Mouse (Mus musculus) heart, embryonic 12.5 days (tissue): ENCODE results near the gene Triobp. TPM values are rescaled to one million over a fixed set of nuclear protein-coding genes. Genes with fewer than 3 reads are reported as not detected.

ENCODE experiments used
- ATAC-seq: fragments of 200-750 bp; cut with Nextera tagmentation; 2 replicates; pipeline ENCODE4 v1.8.0; 2017; ENCODE audit warnings: moderate TSS enrichment, moderate library complexity; ENCODE audit not compliant: insufficient number of reproducible peaks, low FRiP score
- H3K27ac ChIP-seq: fragments of 300-500 bp; sonication (generic); 2 replicates; pipeline ENCODE4 v1.5.1; 2016; ENCODE audit warnings: mild to moderate bottlenecking, moderate library complexity; ENCODE audit not compliant: poor library complexity, severe bottlenecking
- H3K27me3 ChIP-seq: fragments of 300-500 bp; sonication (generic); replicated peaks from 2 replicates; pipeline ENCODE4 v1.6.1; 2016; ENCODE audit warnings: mild to moderate bottlenecking, moderate library complexity
- H3K36me3 ChIP-seq: fragments of 300-500 bp; sonication (generic); 2 replicates; pipeline ENCODE4 v1.6.1; 2016; ENCODE audit warnings: mild to moderate bottlenecking, moderate library complexity
- H3K4me1 ChIP-seq: fragments of 300-500 bp; sonication (generic); replicated peaks from 2 replicates; pipeline ENCODE4 v1.6.1; 2016; ENCODE audit warnings: mild to moderate bottlenecking
- H3K4me2 ChIP-seq: fragments of 300-500 bp; sonication (generic); 2 replicates; pipeline ENCODE4 v1.6.1; 2016; ENCODE audit warnings: mild to moderate bottlenecking, moderate library complexity
- H3K4me3 ChIP-seq: fragments of 300-500 bp; sonication (generic); 2 replicates; pipeline ENCODE4 v1.5.1; 2016; ENCODE audit warnings: mild to moderate bottlenecking
- H3K9ac ChIP-seq: fragments of 300-500 bp; sonication (generic); 2 replicates; pipeline ENCODE4 v1.6.1; 2016; ENCODE audit warnings: mild to moderate bottlenecking, moderate library complexity
- H3K9me3 ChIP-seq: fragments of 300-500 bp; sonication (generic); replicated peaks from 2 replicates; pipeline ENCODE4 v1.6.1; 2016; ENCODE audit warnings: mild to moderate bottlenecking, moderate library complexity
- WGBS: fragments of 180-500 bp; shearing (Covaris S2); methylation state at CpG from one replicate; pipeline ENCODE4 v1.1.7; 2016; 5-methylcytosine and 5-hydroxymethylcytosine counted together
- polyA plus RNA-seq: library from polyadenylated mRNA; unstranded; fragments of >200 nt; fragmentation: Nextera tagmentation; extraction: Ambion mirVana; gene quantifications from 2 replicates; pipeline ENCODE4 v1.2.1, GENCODE M21; 2016

The Triobp gene
- polyA plus RNA-seq, 1 experiment from 2014 or later: 59.4 TPM

- Histone ChIP-seq H3K4me1 (peaks cover 30% of the 10 kb centered on the region), H3K27ac (no peak overlapping the region), H3K9ac (no peak overlapping the region), H3K36me3 (no peaks in the 10 kb centered on the region), H3K4me2 (no peak overlapping the region), H3K27me3 (0 out of 2 replicates have a peak, but pooled peaks cover 7% of the 10 kb centered on the region), H3K9me3 (no peaks in the 10 kb centered on the region), H3K4me3 (no peak overlapping the region)
- 46% methylated on average over 10 of the region's 10 CpGs for WGBS
- ATAC-seq: peak; percentile 30; the same call in 1 of the 2 replicates
Measured at GRCm38 (mm10) chr15:79022671-79023230, 75.2 kb downstream of the Triobp start.

GRCm38 (mm10) chr15:79023366-79023765 lies 75.8 kb downstream of the Triobp start:
- Histone ChIP-seq H3K27ac (no peak overlapping the region), H3K4me1 (peaks cover 31% of the 10 kb centered on the region), H3K36me3 (no peaks in the 10 kb centered on the region), H3K4me2 (no peak overlapping the region), H3K9me3 (no peaks in the 10 kb centered on the region), H3K9ac (no peak overlapping the region), H3K4me3 (no peak overlapping the region), H3K27me3 (0 out of 2 replicates have a peak, but pooled peaks cover 7% of the 10 kb centered on the region)
- WGBS: 37% methylated on average over 1 of the region's 1 CpGs
- ATAC-seq: no peak

- peaks cover 41% of the 10 kb centered on the region for H3K4me1 ChIP-seq
- H3K9ac ChIP-seq: peak overlapping the region; percentile 62
- 0 out of 2 replicates have a peak, but pooled peaks cover 7% of the 10 kb centered on the region for H3K27me3 ChIP-seq
- peak overlapping the region; percentile 28 for H3K4me3 ChIP-seq
- WGBS: 11% methylated on average over 17 of the region's 18 CpGs
- H3K4me2 ChIP-seq: peak overlapping the region; percentile 64
- no peaks in the 10 kb centered on the region for H3K36me3 ChIP-seq
- no peak for ATAC-seq
- no peak overlapping the region for H3K27ac ChIP-seq
- H3K9me3 ChIP-seq: no peaks in the 10 kb centered on the region
Measured at GRCm38 (mm10) chr15:79025687-79026308, 78.3 kb downstream of the Triobp start.

- H3K4me1 ChIP-seq: peaks cover 47% of the 10 kb centered on the region
- no peaks in the 10 kb centered on the region for H3K9me3 ChIP-seq
- H3K4me3 ChIP-seq: peak overlapping the region; percentile 74; the same call in 1 of the 2 replicates
- WGBS: 41% methylated on average over 14 of the region's 14 CpGs
- 0 out of 2 replicates have a peak, but pooled peaks cover 7% of the 10 kb centered on the region for H3K27me3 ChIP-seq
- H3K4me2 ChIP-seq: peak overlapping the region; percentile 96; the same call in 1 of the 2 replicates
- no peak overlapping the region for H3K9ac ChIP-seq
- H3K36me3 ChIP-seq: no peaks in the 10 kb centered on the region
- H3K27ac ChIP-seq: no peak overlapping the region
- no peak for ATAC-seq
Measured at GRCm38 (mm10) chr15:79026511-79027290, 79.2 kb downstream of the Triobp start.

- Histone ChIP-seq H3K4me2 (peak overlapping the region; percentile 96), H3K36me3 (no peaks in the 10 kb centered on the region), H3K4me1 (peaks cover 46% of the 10 kb centered on the region), H3K9ac (peak overlapping the region; percentile 99), H3K9me3 (no peaks in the 10 kb centered on the region), H3K27ac (peak overlapping the region; percentile 96), H3K4me3 (peak overlapping the region; percentile 74), H3K27me3 (0 out of 2 replicates have a peak, but pooled peaks cover 7% of the 10 kb centered on the region)
- 5% methylated on average over 41 of the region's 46 CpGs for WGBS
- peak; percentile 10; the same call in 1 of the 2 replicates for ATAC-seq
Measured at GRCm38 (mm10) chr15:79027291-79028205, 80.0 kb downstream of the Triobp start.

- Histone ChIP-seq H3K9ac (peak within 1 kb of the TSS; percentile 99), H3K9me3 (no peaks in the 10 kb centered on the region), H3K4me2 (peak within 1 kb of the TSS; percentile 96), H3K36me3 (no peaks in the 10 kb centered on the region), H3K27me3 (0 out of 2 replicates have a peak, but pooled peaks cover 7% of the 10 kb centered on the region), H3K27ac (peak within 1 kb of the TSS; percentile 96), H3K4me1 (peaks cover 39% of the 10 kb centered on the region), H3K4me3 (peak within 1 kb of the TSS; percentile 74)
- ATAC-seq: peak; percentile 75
- 0% methylated on average over 47 of the region's 58 CpGs for WGBS
Measured at GRCm38 (mm10) chr15:79028237-79028738, 80.8 kb downstream of the Triobp start, which contains the start of gene H1f0. Gene H1f0 (plus strand): TSS chr15:79028450.

- Histone ChIP-seq H3K36me3 (no peaks in the 10 kb centered on the region), H3K27me3 (0 out of 2 replicates have a peak, but pooled peaks cover 7% of the 10 kb centered on the region), H3K9me3 (no peaks in the 10 kb centered on the region), H3K4me2 (peak overlapping the region; percentile 96), H3K4me3 (peak overlapping the region; percentile 74), H3K27ac (peak overlapping the region; percentile 96), H3K4me1 (peaks cover 37% of the 10 kb centered on the region), H3K9ac (peak overlapping the region; percentile 99)
- 26% methylated on average over 16 of the region's 16 CpGs for WGBS
- no peak for ATAC-seq
Measured at GRCm38 (mm10) chr15:79028823-79029484, 81.4 kb downstream of the Triobp start.

GRCm38 (mm10) chr15:79029519-79030241 lies 82.2 kb downstream of the Triobp start:
- H3K27ac ChIP-seq: peak overlapping the region; percentile 54; the same call in 1 of the 2 replicates
- 0 out of 2 replicates have a peak, but pooled peaks cover 5% of the 10 kb centered on the region for H3K27me3 ChIP-seq
- peak overlapping the region; percentile 96 for H3K4me2 ChIP-seq
- H3K4me1 ChIP-seq: peaks cover 37% of the 10 kb centered on the region
- H3K4me3 ChIP-seq: peak overlapping the region; percentile 74
- WGBS: 13% methylated on average over 11 of the region's 11 CpGs
- ATAC-seq: no peak
- H3K9ac ChIP-seq: peak overlapping the region; percentile 73
- H3K36me3 ChIP-seq: no peaks in the 10 kb centered on the region
- no peaks in the 10 kb centered on the region for H3K9me3 ChIP-seq
